Mouse (Mus musculus) hindbrain, embryonic 15.5 days (tissue): Measurements from ENCODE around the gene Ptpn1. TPM values are rescaled to one million over a fixed set of nuclear protein-coding genes. Genes with fewer than 3 reads are reported as not detected.

ENCODE experiments used
- ATAC-seq: fragments of 200-750 bp; cut with Nextera tagmentation; 2 replicates; pipeline ENCODE4 v1.8.0; 2017; ENCODE audit warnings: low read depth, moderate number of reproducible peaks, moderate TSS enrichment; ENCODE audit not compliant: low FRiP score
- H3K27ac ChIP-seq: fragments of 300-500 bp; sonication (generic); replicated peaks from 2 replicates; pipeline ENCODE4 v1.5.1; 2015; ENCODE audit warnings: mild to moderate bottlenecking, inconsistent platforms
- H3K27me3 ChIP-seq: fragments of 300-500 bp; sonication (generic); 2 replicates; pipeline ENCODE4 v1.6.1; 2015; ENCODE audit warnings: control low read depth, inconsistent platforms
- H3K36me3 ChIP-seq: fragments of 300-500 bp; sonication (generic); 2 replicates; pipeline ENCODE4 v1.6.1; 2015; ENCODE audit warnings: control low read depth, inconsistent platforms
- H3K4me1 ChIP-seq: fragments of 300-500 bp; sonication (generic); replicated peaks from 2 replicates; pipeline ENCODE4 v1.6.1; 2015; ENCODE audit warnings: control low read depth, inconsistent platforms
- H3K4me2 ChIP-seq: fragments of 300-500 bp; sonication (generic); 2 replicates; pipeline ENCODE4 v1.6.1; 2015; ENCODE audit warnings: moderate library complexity, mild to moderate bottlenecking, inconsistent platforms
- H3K4me3 ChIP-seq: fragments of 300-500 bp; sonication (generic); 2 replicates; pipeline ENCODE4 v1.5.1; 2015; ENCODE audit warnings: mild to moderate bottlenecking, inconsistent platforms
- H3K9ac ChIP-seq: fragments of 300-500 bp; sonication (generic); 2 replicates; pipeline ENCODE4 v1.6.1; 2015; ENCODE audit warnings: inconsistent platforms
- H3K9me3 ChIP-seq: fragments of 300-500 bp; sonication (generic); 2 replicates; pipeline ENCODE4 v1.6.1; 2016; ENCODE audit warnings: control low read depth, inconsistent platforms
- whole genome bisulfite sequencing: fragments of 180-500 bp; shearing (Covaris S2); methylation state at CpG from one replicate; pipeline ENCODE4 v1.1.7; 2015; 5-methylcytosine and 5-hydroxymethylcytosine counted together
- polyA plus RNA-seq: library from polyadenylated mRNA; unstranded; fragments of >200 nt; fragmentation: Nextera tagmentation; extraction: Ambion mirVana; gene quantifications from 2 replicates; pipeline ENCODE4 v1.2.1, GENCODE M21; 2015

The Ptpn1 gene
- polyA plus RNA-seq, 1 experiment from 2014 or later, result 69.5 TPM

- Histone ChIP-seq H3K9me3 (no peaks in the 10 kb centered on the region), H3K27me3 (no peaks in the 10 kb centered on the region), H3K4me1 (peaks cover 89% of the 10 kb centered on the region), H3K4me2 (no peak overlapping the region), H3K36me3 (no peaks in the 10 kb centered on the region), H3K27ac (no peak overlapping the region), H3K4me3 (no peak overlapping the region), H3K9ac (no peak overlapping the region)
- WGBS, result 92% methylated on average over 11 of the region's 11 CpGs
- no peak for ATAC-seq
Measured at GRCm38 (mm10) chr2:167940636-167941035, 8.8 kb downstream of the Ptpn1 start.

- no peaks in the 10 kb centered on the region for H3K27me3 ChIP-seq
- no peak overlapping the region for H3K4me2 ChIP-seq
- peak overlapping the region; percentile 63 for H3K27ac ChIP-seq
- ATAC-seq, result no peak
- H3K9me3 ChIP-seq, result no peaks in the 10 kb centered on the region
- 40% methylated on average over 4 of the region's 4 CpGs for WGBS
- H3K36me3 ChIP-seq, result no peaks in the 10 kb centered on the region
- H3K4me1 ChIP-seq, result peaks cover 85% of the 10 kb centered on the region
- H3K4me3 ChIP-seq, result no peak overlapping the region
- no peak overlapping the region for H3K9ac ChIP-seq
Measured at GRCm38 (mm10) chr2:167941320-167941719, 9.5 kb downstream of the Ptpn1 start.

- peak; percentile 24; the same call in 1 of the 2 replicates for ATAC-seq
- no peaks in the 10 kb centered on the region for H3K36me3 ChIP-seq
- 38% methylated on average over 6 of the region's 6 CpGs for WGBS
- peak overlapping the region; percentile 63 for H3K27ac ChIP-seq
- H3K27me3 ChIP-seq, result no peaks in the 10 kb centered on the region
- H3K4me2 ChIP-seq, result 0 out of 2 replicates have a peak overlapping the region, but pooled peaks have one; percentile 4
- no peak overlapping the region for H3K4me3 ChIP-seq
- no peaks in the 10 kb centered on the region for H3K9me3 ChIP-seq
- H3K4me1 ChIP-seq, result peaks cover 81% of the 10 kb centered on the region
- no peak overlapping the region for H3K9ac ChIP-seq
Measured at GRCm38 (mm10) chr2:167941745-167942176, 9.9 kb downstream of the Ptpn1 start.

- H3K9ac ChIP-seq, result no peak overlapping the region
- H3K4me1 ChIP-seq, result peaks cover 75% of the 10 kb centered on the region
- peak overlapping the region; percentile 4; the same call in 1 of the 2 replicates for H3K4me2 ChIP-seq
- peak; percentile 71 for ATAC-seq
- peak overlapping the region; percentile 63 for H3K27ac ChIP-seq
- 20% methylated on average over 8 of the region's 8 CpGs for WGBS
- H3K9me3 ChIP-seq, result no peaks in the 10 kb centered on the region
- H3K4me3 ChIP-seq, result no peak overlapping the region
- no peaks in the 10 kb centered on the region for H3K36me3 ChIP-seq
- H3K27me3 ChIP-seq, result no peaks in the 10 kb centered on the region
Measured at GRCm38 (mm10) chr2:167942199-167942925, 10.5 kb downstream of the Ptpn1 start.

- Histone ChIP-seq H3K4me2 (peak overlapping the region; percentile 4; the same call in 1 of the 2 replicates), H3K9ac (no peak overlapping the region), H3K36me3 (no peaks in the 10 kb centered on the region), H3K27me3 (no peaks in the 10 kb centered on the region), H3K4me3 (no peak overlapping the region), H3K4me1 (peaks cover 81% of the 10 kb centered on the region), H3K27ac (peak overlapping the region; percentile 63), H3K9me3 (no peaks in the 10 kb centered on the region)
- ATAC-seq, result 0 out of 2 replicates have a peak, but pooled peaks have one; percentile 17
- 67% methylated on average over 12 of the region's 12 CpGs for WGBS
Measured at GRCm38 (mm10) chr2:167942926-167943633, 11.2 kb downstream of the Ptpn1 start.

- no peaks in the 10 kb centered on the region for H3K36me3 ChIP-seq
- H3K9ac ChIP-seq, result no peak overlapping the region
- WGBS, result 73% methylated on average over 3 of the region's 3 CpGs
- H3K4me2 ChIP-seq, result no peak overlapping the region
- H3K9me3 ChIP-seq, result no peaks in the 10 kb centered on the region
- H3K27me3 ChIP-seq, result no peaks in the 10 kb centered on the region
- no peak overlapping the region for H3K27ac ChIP-seq
- ATAC-seq, result no peak
- no peak overlapping the region for H3K4me3 ChIP-seq
- peaks cover 84% of the 10 kb centered on the region for H3K4me1 ChIP-seq
Measured at GRCm38 (mm10) chr2:167944193-167944592, 12.3 kb downstream of the Ptpn1 start.

- Histone ChIP-seq H3K27ac (no peak overlapping the region), H3K4me2 (no peak overlapping the region), H3K4me1 (peaks cover 84% of the 10 kb centered on the region), H3K9ac (no peak overlapping the region), H3K9me3 (no peaks in the 10 kb centered on the region), H3K27me3 (no peaks in the 10 kb centered on the region), H3K36me3 (no peaks in the 10 kb centered on the region), H3K4me3 (no peak overlapping the region)
- WGBS, result 75% methylated on average over 5 of the region's 5 CpGs
- ATAC-seq, result no peak
Measured at GRCm38 (mm10) chr2:167945451-167945850, 13.6 kb downstream of the Ptpn1 start.

GRCm38 (mm10) chr2:167947251-167947650 is 15.4 kb downstream of the Ptpn1 start:
- ATAC-seq, result no peak
- no peak overlapping the region for H3K27ac ChIP-seq
- peaks cover 66% of the 10 kb centered on the region for H3K4me1 ChIP-seq
- no peak overlapping the region for H3K9ac ChIP-seq
- no peaks in the 10 kb centered on the region for H3K9me3 ChIP-seq
- H3K4me2 ChIP-seq, result no peak overlapping the region
- no peaks in the 10 kb centered on the region for H3K36me3 ChIP-seq
- WGBS, result 93% methylated on average over 3 of the region's 3 CpGs
- H3K27me3 ChIP-seq, result no peaks in the 10 kb centered on the region
- no peak overlapping the region for H3K4me3 ChIP-seq

- H3K9ac ChIP-seq, result no peak overlapping the region
- H3K27ac ChIP-seq, result no peak overlapping the region
- H3K36me3 ChIP-seq, result no peaks in the 10 kb centered on the region
- H3K27me3 ChIP-seq, result no peaks in the 10 kb centered on the region
- peaks cover 58% of the 10 kb centered on the region for H3K4me1 ChIP-seq
- 66% methylated on average over 6 of the region's 6 CpGs for WGBS
- H3K4me2 ChIP-seq, result no peak overlapping the region
- no peaks in the 10 kb centered on the region for H3K9me3 ChIP-seq
- H3K4me3 ChIP-seq, result no peak overlapping the region
- ATAC-seq, result no peak
Measured at GRCm38 (mm10) chr2:167948047-167948446, 16.2 kb downstream of the Ptpn1 start.

GRCm38 (mm10) chr2:167948557-167948956 is 16.7 kb downstream of the Ptpn1 start:
- 78% methylated on average over 13 of the region's 13 CpGs for WGBS
- ATAC-seq, result no peak
- H3K9me3 ChIP-seq, result no peaks in the 10 kb centered on the region
- H3K9ac ChIP-seq, result no peak overlapping the region
- H3K4me1 ChIP-seq, result peaks cover 53% of the 10 kb centered on the region
- no peak overlapping the region for H3K4me3 ChIP-seq
- no peaks in the 10 kb centered on the region for H3K27me3 ChIP-seq
- no peaks in the 10 kb centered on the region for H3K36me3 ChIP-seq
- no peak overlapping the region for H3K4me2 ChIP-seq
- no peak overlapping the region for H3K27ac ChIP-seq

- H3K4me2 ChIP-seq, result no peak overlapping the region
- H3K4me1 ChIP-seq, result peaks cover 47% of the 10 kb centered on the region
- no peak overlapping the region for H3K27ac ChIP-seq
- H3K27me3 ChIP-seq, result no peaks in the 10 kb centered on the region
- H3K4me3 ChIP-seq, result no peak overlapping the region
- H3K36me3 ChIP-seq, result no peaks in the 10 kb centered on the region
- H3K9me3 ChIP-seq, result no peaks in the 10 kb centered on the region
- ATAC-seq, result no peak
- no peak overlapping the region for H3K9ac ChIP-seq
- WGBS, result 71% methylated on average over 6 of the region's 6 CpGs
Measured at GRCm38 (mm10) chr2:167949250-167949649, 17.4 kb downstream of the Ptpn1 start.

- H3K4me1 ChIP-seq, result peaks cover 42% of the 10 kb centered on the region
- H3K4me3 ChIP-seq, result no peak overlapping the region
- no peaks in the 10 kb centered on the region for H3K36me3 ChIP-seq
- ATAC-seq, result no peak
- H3K9ac ChIP-seq, result no peak overlapping the region
- no peaks in the 10 kb centered on the region for H3K27me3 ChIP-seq
- H3K9me3 ChIP-seq, result no peaks in the 10 kb centered on the region
- H3K27ac ChIP-seq, result no peak overlapping the region
- 84% methylated on average over 2 of the region's 2 CpGs for WGBS
- H3K4me2 ChIP-seq, result no peak overlapping the region
Measured at GRCm38 (mm10) chr2:167949808-167950207, 18.0 kb downstream of the Ptpn1 start.
